Mouse (Mus musculus) layer of hippocampus, adult 11-12 months (tissue): Measurements from ENCODE around the gene Mars.
A peak's percentile ranks its signal among the peaks of the same experiment; 100 is the strongest.

Experiments used
- DNase-seq: peaks from one replicate; pipeline ENCODE4 v3.0.0; 2022; ENCODE audit warnings: low spot score

Gene Mars

GRCm38 (mm10) chr10:127286730-127287129, 24.9 kb downstream of the Mars start:
- no peak for DNase-seq

- no peak for DNase-seq
Measured at GRCm38 (mm10) chr10:127286194-127286593, 25.4 kb downstream of the Mars start.

GRCm38 (mm10) chr10:127285644-127286043, 25.9 kb downstream of the Mars start:
- DNase-seq = no peak

GRCm38 (mm10) chr10:127284724-127285500, 26.7 kb downstream of the Mars start:
- no peak for DNase-seq

GRCm38 (mm10) chr10:127284105-127284622, 27.4 kb downstream of the Mars start:
- no peak for DNase-seq

- DNase-seq = no peak
Measured at GRCm38 (mm10) chr10:127282620-127283215, 28.9 kb downstream of the Mars start.

GRCm38 (mm10) chr10:127281316-127281715, 30.3 kb downstream of the Mars start:
- no peak for DNase-seq

GRCm38 (mm10) chr10:127279730-127280129, 31.9 kb downstream of the Mars start:
- no peak for DNase-seq

- DNase-seq = no peak
Measured at GRCm38 (mm10) chr10:127274261-127275022, 37.1 kb downstream of the Mars start.

- DNase-seq = no peak
Measured at GRCm38 (mm10) chr10:127272371-127272770, 39.2 kb downstream of the Mars start.

GRCm38 (mm10) chr10:127269884-127270283, 41.7 kb downstream of the Mars start:
- no peak for DNase-seq

- no peak for DNase-seq
Measured at GRCm38 (mm10) chr10:127269036-127269435, 42.5 kb downstream of the Mars start.

- no peak for DNase-seq
Measured at GRCm38 (mm10) chr10:127268401-127268800, 43.2 kb downstream of the Mars start.

GRCm38 (mm10) chr10:127267318-127267717, 44.3 kb downstream of the Mars start:
- no peak for DNase-seq

- DNase-seq = peak; percentile 96
Measured at GRCm38 (mm10) chr10:127266112-127267091, 45.2 kb downstream of the Mars start, which contains the start of gene Dctn2. Gene Dctn2 (plus strand): TSS chr10:127266368.

- no peak for DNase-seq
Measured at GRCm38 (mm10) chr10:127265727-127266111, 45.9 kb downstream of the Mars start.

GRCm38 (mm10) chr10:127264971-127265370, 46.6 kb downstream of the Mars start:
- no peak for DNase-seq

GRCm38 (mm10) chr10:127264336-127264735, 47.2 kb downstream of the Mars start:
- DNase-seq = no peak

- DNase-seq = no peak
Measured at GRCm38 (mm10) chr10:127263631-127264030, 48.0 kb downstream of the Mars start.

GRCm38 (mm10) chr10:127262548-127263398, 48.8 kb downstream of the Mars start, which contains the start of gene Kif5a:
Gene Kif5a (minus strand): TSS chr10:127263348.
- peak; percentile 68 for DNase-seq
